Mouse (Mus musculus): ENCODE measurements around the gene Psmd5.

GRCm38 (mm10) chr2:34906426-34906825 is 31.7 kb upstream of the Psmd5 start:
- no peak for TF ChIP-seq CTCF (IDR thresholded peaks at IDR 0.05; ENCODE audit: extremely low read depth, insufficient read length, insufficient replicate concordance, low read depth, low read length)
- TF ChIP-seq POLR2A (IDR thresholded peaks at IDR 0.05; ENCODE audit: low read depth, low read length): no peak
